Mouse (Mus musculus) bone marrow macrophage, adult 2 months (primary cell): Measurements from ENCODE around the gene Ubxn6.

ENCODE experiments used
- CTCF ChIP-seq: IDR thresholded peaks from 2 replicates; pipeline ENCODE4 v1.5.1; 2012; ENCODE audit warnings: low read depth, mild to moderate bottlenecking, low read length, moderate library complexity
- POLR2A ChIP-seq: IDR thresholded peaks from 2 replicates; pipeline ENCODE4 v1.6.1; 2012; ENCODE audit warnings: mild to moderate bottlenecking, low read depth, low read length, borderline replicate concordance

DNA sequence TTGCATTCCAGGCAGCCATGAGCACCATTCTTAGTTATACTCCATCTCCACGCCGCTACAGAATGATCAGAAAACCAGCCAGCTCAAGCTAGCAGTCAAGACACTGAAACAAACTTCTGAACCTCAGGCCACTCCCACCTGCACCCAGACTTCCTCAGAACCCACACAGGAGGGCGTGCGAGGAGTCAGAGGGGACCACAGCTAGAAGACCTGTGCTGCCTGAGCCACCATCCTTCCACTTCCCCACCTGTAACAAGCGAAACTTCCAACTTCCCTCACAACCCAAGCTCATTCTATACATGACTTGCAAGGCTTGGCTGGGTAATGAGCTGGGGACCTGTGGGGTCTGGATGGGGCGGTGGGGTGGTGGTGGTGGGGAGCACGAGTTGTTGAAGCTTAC lies 42.0 kb downstream of the Ubxn6 start:
- TF ChIP-seq CTCF (no peak), POLR2A (no peak)
